ENCODE assay signal across 7 mouse cellular contexts in the genomic region with DNA sequence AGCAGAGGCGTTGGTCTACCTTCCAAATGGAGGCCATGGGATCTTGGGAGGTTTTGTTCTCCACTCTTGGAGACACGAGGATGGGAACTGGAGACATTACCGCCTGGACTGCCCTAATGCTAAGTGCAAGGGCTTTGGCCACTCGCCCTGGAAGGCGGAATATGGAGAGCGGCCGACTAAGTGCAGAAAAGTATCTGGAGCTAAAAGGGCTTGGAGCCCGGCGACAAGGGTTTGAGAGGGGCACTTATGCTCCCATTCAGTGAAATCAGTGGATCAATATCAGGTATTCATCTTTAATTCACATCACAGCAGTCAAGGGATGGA. TPM values are rescaled to one million over a fixed set of nuclear protein-coding genes. Genes with fewer than 3 reads are reported as not detected.
A peak's percentile ranks its signal among the peaks of the same experiment; 100 is the strongest.
DNase-seq lines count a peak whose midpoint lies in the region; ATAC-seq and TF ChIP-seq lines count a peak whose summit lies in the region.

No protein-coding gene starts in this region.

- 0% methylated on average over 9 of the region's 9 CpGs for WGBS in lung, embryonic 15.5 days
- under 1% methylated on average over 9 of the region's 9 CpGs for WGBS in limb, embryonic 11.5 days
- under 1% methylated on average over 9 of the region's 9 CpGs for WGBS in small intestine, adult 2 months

- TF ChIP-seq CTCF in small intestine, adult 2 months (IDR thresholded peaks at IDR 0.05; ENCODE audit: extremely low read depth, insufficient read length, insufficient replicate concordance, low read depth, low read length) = 0 out of 2 replicates have a peak, but pooled peaks have one; percentile 2

- H3K9ac ChIP-seq in lung, embryonic 15.5 days = peak overlapping the region; percentile 80
- H3K9ac ChIP-seq in limb, embryonic 11.5 days (ENCODE audit: low read length) = peak overlapping the region; percentile 65

- TF ChIP-seq POLR2A in small intestine, adult 2 months (IDR thresholded peaks at IDR 0.05; ENCODE audit: low read depth, low read length) = no peak

- H3K4me1 ChIP-seq in lung, embryonic 15.5 days = peaks cover 40% of the 10 kb centered on the region
- peaks cover 11% of the 10 kb centered on the region for H3K4me1 ChIP-seq in limb, embryonic 11.5 days (ENCODE audit: control insufficient read depth, insufficient read depth, low read length)
- H3K4me1 ChIP-seq in small intestine, adult 2 months (ENCODE audit: control insufficient read depth, insufficient read depth, insufficient read length, low read length) = peaks cover 16% of the 10 kb centered on the region

- peak overlapping the region; percentile 85 for H3K4me2 ChIP-seq in lung, embryonic 15.5 days
- peak overlapping the region; percentile 70 for H3K4me2 ChIP-seq in limb, embryonic 11.5 days (ENCODE audit: low read depth, severe bottlenecking)

- peaks cover 24% of the 10 kb centered on the region for H3K36me3 ChIP-seq in lung, embryonic 15.5 days
- H3K36me3 ChIP-seq in limb, embryonic 11.5 days (ENCODE audit: control insufficient read depth, insufficient read depth, low read length) = peaks cover 11% of the 10 kb centered on the region; the same call in 1 of the 2 replicates
- H3K36me3 ChIP-seq in small intestine, adult 2 months (ENCODE audit: control insufficient read depth, insufficient read depth, low read length) = peaks cover 24% of the 10 kb centered on the region

- no peak for DNase-seq in lung, postnatal 14 days
- no peak for DNase-seq in limb, embryonic 11.5 days (ENCODE audit: low spot score)
- no peak for DNase-seq in cerebellum, postnatal 25 days
- DNase-seq in adrenal gland, adult 8-10 months = no peak

- no peak for ATAC-seq in lung, embryonic 15.5 days (ENCODE audit: borderline replicate concordance, extremely low read depth, low FRiP score, low TSS enrichment)
- peak; percentile 22 for ATAC-seq in erythroid progenitor cell, adult 5-6 weeks (replicated peaks; ENCODE audit: low FRiP score, poor library complexity, severe bottlenecking)
- ATAC-seq in limb, embryonic 11.5 days (ENCODE audit: insufficient number of reproducible peaks, low FRiP score, low TSS enrichment, low read depth) = no peak

- no peaks in the 10 kb centered on the region for H3K9me3 ChIP-seq in lung, embryonic 15.5 days
- no peaks in the 10 kb centered on the region for H3K9me3 ChIP-seq in limb, embryonic 11.5 days (ENCODE audit: control insufficient read depth, low read length)

- H3K27me3 ChIP-seq in lung, embryonic 15.5 days = no peaks in the 10 kb centered on the region
- no peaks in the 10 kb centered on the region for H3K27me3 ChIP-seq in limb, embryonic 11.5 days (ENCODE audit: control insufficient read depth, insufficient read depth, low read length)
- H3K27me3 ChIP-seq in small intestine, adult 2 months (ENCODE audit: control insufficient read depth, insufficient read depth, low read length) = no peaks in the 10 kb centered on the region

- peak overlapping the region; percentile 91 for H3K4me3 ChIP-seq in lung, embryonic 15.5 days
- H3K4me3 ChIP-seq in limb, embryonic 11.5 days (ENCODE audit: low read depth, low read length) = peak overlapping the region; percentile 93
- peak overlapping the region; percentile 73 for H3K4me3 ChIP-seq in small intestine, adult 2 months (ENCODE audit: low read depth, low read length)

- H3K27ac ChIP-seq in lung, embryonic 15.5 days = peak overlapping the region; percentile 97
- H3K27ac ChIP-seq in limb, embryonic 11.5 days (replicated peaks; ENCODE audit: low read depth, low read length) = peak overlapping the region; percentile 89
- peak overlapping the region; percentile 90 for H3K27ac ChIP-seq in small intestine, adult 2 months (ENCODE audit: insufficient read depth, low read depth, low read length)

RNA-seq across cellular contexts. Expression of a gene that starts 0.7 kb away (rescaled TPM):
- polyA plus RNA-seq in lung, embryonic 15.5 days (2015; fragmentation: Nextera tagmentation; extraction: Ambion mirVana) = 269 and 298 TPM in 2 replicates
- total RNA-seq in erythroid progenitor cell, adult 5-6 weeks (2015; ENCODE audit: low replicate concordance) = 275 and 310 TPM in 2 replicates
- total RNA-seq in erythroid progenitor cell, adult 5-6 weeks (2017; ENCODE audit: low replicate concordance) = 164 and 219 TPM in 2 replicates
- 316 and 331 TPM in 2 replicates for polyA plus RNA-seq in limb, embryonic 11.5 days (2014; fragmentation: Nextera tagmentation; extraction: Ambion mirVana)
- polyA plus RNA-seq in small intestine, adult 2 months (2012; rRNA removed) = 2.9 and 7.5 TPM in 2 replicates
- 100 to 1,000 TPM; 306 to 450 (median 316) TPM for total RNA-seq in adrenal gland, adult 8-10 months (2022)

RNA-seq across cellular contexts. Expression of a gene that starts 5.3 kb away (rescaled TPM):
- polyA plus RNA-seq in lung, embryonic 15.5 days (2015; fragmentation: Nextera tagmentation; extraction: Ambion mirVana) = 10.7 and 11.5 TPM in 2 replicates
- 18.4 TPM in 2 replicates for total RNA-seq in erythroid progenitor cell, adult 5-6 weeks (2015; ENCODE audit: low replicate concordance)
- total RNA-seq in erythroid progenitor cell, adult 5-6 weeks (2017; ENCODE audit: low replicate concordance) = 18.2 and 21.9 TPM in 2 replicates
- 23.1 and 26.6 TPM in 2 replicates for polyA plus RNA-seq in limb, embryonic 11.5 days (2014; fragmentation: Nextera tagmentation; extraction: Ambion mirVana)
- polyA plus RNA-seq in small intestine, adult 2 months (2012; rRNA removed) = 6.9 and 10.5 TPM in 2 replicates
- 10 to 100 TPM; 20.7 to 28.9 (median 26.6) TPM for total RNA-seq in adrenal gland, adult 8-10 months (2022)

Comparison
In these comparisons a context has a peak if more than half of its experiments do, and no peak if none do; other contexts are left out.
1. RNA of a gene that starts 0.7 kb away (polyA plus RNA-seq): 316 to 331 TPM in limb, embryonic 11.5 days and 269 to 298 TPM in lung, embryonic 15.5 days; 2.9 to 7.5 TPM in small intestine, adult 2 months; every median in the first group is over 10 times any median in the second.
2. Peak in every context shown above with its lines, with median percentiles within 50 percentile points of each other: H3K27ac ChIP-seq and H3K4me3 ChIP-seq.